Mouse (Mus musculus) midbrain, embryonic 11.5 days (tissue): ENCODE measurements around the gene Hyal1. TPM values are rescaled to one million over a fixed set of nuclear protein-coding genes. Genes with fewer than 3 reads are reported as not detected.
A peak's percentile ranks its signal among the peaks of the same experiment; 100 is the strongest.

ENCODE experiments used
- ATAC-seq: fragments of 200-750 bp; cut with Nextera tagmentation; 2 replicates; pipeline ENCODE4 v1.8.0; 2017; ENCODE audit warnings: moderate TSS enrichment, moderate library complexity; ENCODE audit not compliant: low FRiP score
- DNase-seq: peaks from one replicate; pipeline ENCODE4 v3.0.0; 2015; ENCODE audit warnings: low spot score; ENCODE audit errors: missing footprints
- H3K27ac ChIP-seq: fragments of 300-500 bp; sonication (generic); 2 replicates; pipeline ENCODE4 v1.5.1; 2014; ENCODE audit warnings: low read depth, low read length
- H3K27me3 ChIP-seq: fragments of 300-500 bp; sonication (generic); 2 replicates; pipeline ENCODE4 v1.6.1; 2014; ENCODE audit warnings: mild to moderate bottlenecking, low read length, moderate library complexity, mixed read lengths; ENCODE audit not compliant: control insufficient read depth, insufficient read depth
- H3K36me3 ChIP-seq: fragments of 300-500 bp; sonication (generic); 2 replicates; pipeline ENCODE4 v1.6.1; 2014; ENCODE audit warnings: mild to moderate bottlenecking, low read length, moderate library complexity, mixed read lengths; ENCODE audit not compliant: control insufficient read depth, insufficient read depth
- H3K4me1 ChIP-seq: fragments of 300-500 bp; sonication (generic); 2 replicates; pipeline ENCODE4 v1.6.1; 2014; ENCODE audit warnings: low read length; ENCODE audit not compliant: control insufficient read depth, insufficient read depth
- H3K4me2 ChIP-seq: fragments of 300-500 bp; sonication (generic); 2 replicates; pipeline ENCODE4 v1.6.1; 2014; ENCODE audit warnings: mild to moderate bottlenecking, moderate library complexity
- H3K4me3 ChIP-seq: fragments of 300-500 bp; sonication (generic); 2 replicates; pipeline ENCODE4 v1.5.1; 2014; ENCODE audit warnings: low read depth, low read length
- H3K9ac ChIP-seq: fragments of 300-500 bp; sonication (generic); 2 replicates; pipeline ENCODE4 v1.6.1; 2014; ENCODE audit warnings: low read length
- H3K9me3 ChIP-seq: fragments of 300-500 bp; sonication (generic); 2 replicates; pipeline ENCODE4 v1.6.1; 2016; ENCODE audit warnings: low read length; ENCODE audit not compliant: control insufficient read depth
- WGBS: fragments of 180-500 bp; shearing (Covaris S2); extraction: QIAGEN DNeasy Blood & Tissue Kit; methylation state at CpG from one replicate; pipeline ENCODE4 v1.1.7; 2014; 5-methylcytosine and 5-hydroxymethylcytosine counted together
- polyA plus RNA-seq: library from polyadenylated mRNA; unstranded; fragments of >200 nt; fragmentation: Nextera tagmentation; extraction: Ambion mirVana; gene quantifications from 2 replicates; pipeline ENCODE4 v1.2.1, GENCODE M21; 2014

Hyal1 gene
- polyA plus RNA-seq, 1 experiment from 2014 or later: 4.8 TPM

DNA sequence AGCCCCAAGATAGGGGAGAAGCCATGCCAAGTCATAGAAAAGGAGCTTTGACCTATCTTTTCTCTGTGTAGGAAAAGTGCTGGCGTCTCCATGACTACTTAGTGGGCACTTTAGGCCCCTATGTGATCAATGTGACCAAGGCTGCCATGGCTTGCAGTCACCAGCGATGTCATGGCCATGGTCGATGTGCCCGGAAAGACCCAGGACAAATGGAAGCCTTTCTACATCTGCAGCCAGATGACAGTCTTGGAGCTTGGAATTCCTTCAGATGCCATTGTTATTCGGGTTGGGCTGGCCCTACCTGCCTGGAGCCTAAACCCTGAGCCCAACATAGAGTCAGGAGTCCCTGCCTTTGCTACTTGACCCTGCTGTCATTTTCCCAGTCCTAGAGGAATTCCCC is 9.8 kb downstream of the Hyal1 start:
- Histone ChIP-seq H3K36me3 (peaks cover 7% of the 10 kb centered on the region), H3K27me3 (no peaks in the 10 kb centered on the region), H3K4me2 (no peak overlapping the region), H3K9me3 (no peaks in the 10 kb centered on the region), H3K4me3 (no peak overlapping the region), H3K9ac (no peak overlapping the region), H3K27ac (no peak overlapping the region), H3K4me1 (peaks cover 8% of the 10 kb centered on the region; the same call in 1 of the 2 replicates)
- 91% methylated on average over 5 of the region's 5 CpGs for WGBS
- DNase-seq (no peak), ATAC-seq (no peak)

DNA sequence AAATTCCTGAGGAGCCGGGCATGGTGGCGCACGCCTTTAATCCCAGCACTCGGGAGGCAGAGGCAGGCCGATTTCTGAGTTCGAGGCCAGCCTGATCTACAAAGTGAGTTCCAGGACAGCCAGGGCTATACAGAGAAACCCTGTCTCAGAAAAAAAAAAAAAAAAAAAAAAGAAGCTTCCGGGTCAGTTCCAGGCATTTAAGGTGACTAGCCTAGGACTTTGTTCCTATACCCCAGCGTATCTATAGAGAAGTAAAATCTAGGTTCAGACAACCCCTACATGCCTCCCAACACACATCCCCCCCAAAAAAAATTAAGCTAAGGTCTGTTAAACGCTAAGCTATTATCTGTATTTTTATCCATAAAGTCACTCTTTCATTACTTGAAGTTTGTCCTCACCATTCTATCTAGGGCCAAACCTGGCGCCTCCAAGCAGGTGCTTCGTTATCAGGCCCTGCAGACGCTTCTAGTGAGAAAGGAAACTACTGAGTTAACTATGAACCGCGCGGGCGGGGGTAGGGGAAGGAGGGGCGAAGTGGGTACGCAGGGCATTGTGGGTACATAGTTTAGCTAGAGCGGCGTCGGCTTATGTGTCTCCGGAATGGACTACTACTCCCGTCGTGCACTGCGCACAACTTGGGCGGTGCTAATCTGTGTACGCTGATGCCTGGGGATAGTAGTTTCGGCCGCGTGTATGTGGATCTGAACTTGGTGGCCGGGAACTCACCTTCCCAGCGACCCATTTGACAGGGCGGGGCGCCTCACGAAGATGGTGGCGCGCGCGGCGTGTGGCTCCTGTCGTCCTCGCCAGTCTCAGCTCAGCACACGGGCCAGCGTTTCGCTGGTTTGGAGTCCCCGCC is 10.5 kb downstream of the Hyal1 start, which contains the start of gene Ifrd2:
Gene Ifrd2 (plus strand): TSS at position 669 of the 859 bp plus-strand sequence.
- H3K27me3 ChIP-seq: no peaks in the 10 kb centered on the region

DNA sequence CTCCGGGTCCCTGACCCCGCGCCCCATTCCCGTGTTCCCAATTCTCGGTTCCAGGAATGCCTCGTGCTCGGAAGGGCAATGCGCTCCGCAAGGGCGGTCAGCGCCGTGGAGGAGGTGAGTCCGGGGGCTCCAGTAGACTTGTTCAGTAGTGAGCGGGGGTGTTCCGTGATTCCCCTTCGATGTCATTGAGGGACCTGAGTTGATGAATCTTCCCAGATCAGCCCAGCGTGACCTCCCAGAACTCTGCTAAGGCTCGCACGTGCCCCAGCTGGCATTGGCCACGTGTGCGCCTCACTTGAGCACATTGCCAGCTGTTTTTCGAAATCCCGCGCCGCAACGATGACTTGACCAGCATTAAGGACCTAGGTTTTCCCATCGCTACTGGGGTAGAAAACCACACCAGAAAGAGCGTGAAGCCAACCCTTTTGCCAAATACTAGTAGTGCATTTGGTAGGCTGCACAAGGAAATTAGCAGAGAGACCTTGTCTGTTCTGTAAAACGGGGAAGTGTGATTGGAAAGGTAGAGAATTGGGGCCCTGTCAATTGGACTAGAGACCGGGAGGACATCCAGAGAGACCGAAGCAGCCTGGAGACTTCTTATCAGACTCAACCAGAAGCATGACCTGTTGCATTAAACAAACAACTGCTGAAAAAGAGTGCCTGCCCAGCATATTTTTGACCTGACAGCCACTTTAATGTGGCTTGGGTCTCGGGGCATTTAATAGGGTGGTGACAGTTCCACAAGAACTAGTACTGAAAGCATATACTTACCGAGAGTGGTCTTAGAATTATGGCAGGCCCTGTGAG is 11.3 kb downstream of the Hyal1 start:
- Histone ChIP-seq H3K27ac (no peak overlapping the region; the same call in 1 of the 2 replicates), H3K4me1 (peaks cover 8% of the 10 kb centered on the region; the same call in 1 of the 2 replicates), H3K9ac (peak overlapping the region; percentile 75), H3K36me3 (peaks cover 9% of the 10 kb centered on the region), H3K9me3 (no peaks in the 10 kb centered on the region), H3K4me3 (peak overlapping the region; percentile 72), H3K27me3 (no peaks in the 10 kb centered on the region), H3K4me2 (peak overlapping the region; percentile 63)
- WGBS: 6% methylated on average over 33 of the region's 33 CpGs
- no peak for ATAC-seq
- DNase-seq: no peak

More for the DNA sequence above, 10.5 kb downstream of the Hyal1 start, which contains the start of gene Ifrd2:
- 14% methylated on average over 46 of the region's 46 CpGs for WGBS
- H3K4me2 ChIP-seq: peak within 1 kb of the TSS; percentile 63
- no peak within 1 kb of the TSS; the same call in 1 of the 2 replicates for H3K27ac ChIP-seq
- H3K4me3 ChIP-seq: peak within 1 kb of the TSS; percentile 72
- ATAC-seq (peak; percentile 98), DNase-seq (peak; percentile 99)
- H3K9me3 ChIP-seq: no peaks in the 10 kb centered on the region
- peaks cover 8% of the 10 kb centered on the region; the same call in 1 of the 2 replicates for H3K4me1 ChIP-seq
- peaks cover 9% of the 10 kb centered on the region for H3K36me3 ChIP-seq
- peak within 1 kb of the TSS; percentile 75 for H3K9ac ChIP-seq

DNA sequence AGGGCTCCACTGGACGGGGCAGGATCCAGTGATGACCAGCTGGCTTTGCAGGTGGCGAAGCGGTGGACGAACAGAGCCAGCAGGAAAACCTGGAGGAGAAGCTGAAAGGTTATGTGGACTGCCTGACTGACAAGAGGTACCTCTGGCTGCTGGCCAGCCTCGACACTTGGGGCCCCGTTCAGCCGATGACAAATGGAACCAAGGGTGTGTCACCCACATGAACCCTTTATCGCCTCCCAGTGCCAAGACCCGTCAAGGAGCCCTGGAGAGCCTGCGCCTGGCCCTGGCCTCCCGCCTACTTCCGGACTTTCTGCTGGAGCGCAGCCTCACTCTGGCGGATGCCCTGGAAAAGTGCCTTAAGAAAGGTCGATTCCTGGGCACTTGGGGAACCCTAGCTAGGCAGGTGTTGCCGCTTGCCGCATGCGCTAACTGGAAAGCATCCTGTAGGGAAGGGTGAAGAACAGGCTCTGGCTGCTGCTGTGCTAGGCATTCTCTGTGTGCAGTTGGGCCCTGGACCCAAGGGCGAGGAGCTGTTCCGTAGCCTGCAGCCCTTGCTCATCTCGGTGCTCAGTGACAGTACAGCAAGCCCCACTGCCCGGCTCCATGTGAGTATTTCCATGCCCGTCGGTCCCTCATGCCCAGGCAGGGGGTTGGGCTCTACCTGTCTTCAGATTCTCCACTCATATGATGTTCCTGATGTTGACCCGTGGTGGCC is 13.5 kb downstream of the Hyal1 start:
- ATAC-seq: no peak
- H3K4me3 ChIP-seq: no peak overlapping the region
- no peaks in the 10 kb centered on the region for H3K9me3 ChIP-seq
- no peak overlapping the region for H3K9ac ChIP-seq
- H3K4me2 ChIP-seq: no peak overlapping the region
- no peaks in the 10 kb centered on the region for H3K27me3 ChIP-seq
- peaks cover 14% of the 10 kb centered on the region for H3K36me3 ChIP-seq
- H3K4me1 ChIP-seq: peaks cover 8% of the 10 kb centered on the region; the same call in 1 of the 2 replicates
- no peak for DNase-seq
- no peak overlapping the region for H3K27ac ChIP-seq
- 94% methylated on average over 25 of the region's 25 CpGs for WGBS

DNA sequence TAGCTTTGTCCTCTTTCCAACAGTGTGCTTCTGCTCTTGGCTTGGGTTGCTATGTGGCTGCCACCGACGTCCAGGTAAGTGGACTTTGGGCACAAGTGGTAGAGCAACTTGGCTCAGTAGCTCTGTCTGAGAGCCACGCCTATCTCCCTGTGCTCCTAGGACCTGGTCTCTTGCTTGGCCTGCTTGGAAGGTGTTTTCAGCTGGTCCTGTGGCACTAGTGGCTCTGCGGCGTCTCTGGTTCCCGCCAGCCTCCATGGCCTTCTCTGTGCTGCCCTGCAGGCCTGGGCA is 14.0 kb downstream of the Hyal1 start:
- no peaks in the 10 kb centered on the region for H3K9me3 ChIP-seq
- no peak overlapping the region for H3K4me2 ChIP-seq
- no peak for ATAC-seq
- H3K27ac ChIP-seq: no peak overlapping the region
- H3K9ac ChIP-seq: no peak overlapping the region
- 92% methylated on average over 6 of the region's 6 CpGs for WGBS
- peaks cover 8% of the 10 kb centered on the region; the same call in 1 of the 2 replicates for H3K4me1 ChIP-seq
- no peak for DNase-seq
- H3K27me3 ChIP-seq: no peaks in the 10 kb centered on the region
- H3K36me3 ChIP-seq: peaks cover 14% of the 10 kb centered on the region
- H3K4me3 ChIP-seq: no peak overlapping the region

DNA sequence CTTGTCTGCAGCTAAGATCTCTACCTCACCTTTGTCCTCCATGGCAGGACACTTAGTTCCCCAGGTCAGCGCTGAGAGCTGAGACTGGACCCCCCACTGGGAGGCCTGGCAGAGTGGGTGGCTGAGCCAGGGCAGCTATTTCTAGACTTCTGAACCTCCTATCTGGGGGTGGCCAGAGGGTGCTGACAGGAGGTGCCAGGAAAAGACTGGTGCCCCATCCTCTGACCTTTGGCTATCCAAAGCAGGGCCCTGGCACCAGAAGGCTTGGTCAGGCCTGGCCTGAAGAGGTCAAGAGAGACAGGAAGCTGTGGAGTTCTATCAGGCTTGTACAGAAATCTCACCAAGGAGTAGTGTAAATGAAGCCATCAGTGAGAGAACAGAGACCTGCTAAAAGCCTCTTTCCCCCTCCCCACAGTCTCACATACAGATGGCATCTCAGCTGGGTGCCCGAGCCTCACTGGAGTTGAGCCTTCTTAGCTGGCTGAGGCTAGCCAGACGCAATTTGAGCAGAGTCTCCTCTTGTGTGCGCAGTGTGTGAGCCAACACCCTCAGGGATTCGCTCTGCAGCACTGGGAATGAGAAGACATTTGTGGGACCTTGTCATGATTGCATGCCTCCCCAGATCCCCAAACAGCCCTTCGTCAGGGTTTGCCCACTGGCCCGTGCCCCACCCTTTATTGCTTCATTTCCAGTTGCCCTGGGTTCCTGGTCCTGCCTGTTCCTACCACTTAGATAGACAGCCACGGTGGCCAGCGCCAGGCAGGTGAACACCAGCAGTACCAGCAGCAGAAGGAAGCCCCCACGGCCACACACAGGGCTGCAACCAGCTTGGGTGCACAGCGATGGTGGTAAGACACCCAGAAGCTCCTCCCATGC is 16.6 kb downstream of the Hyal1 start:
- Histone ChIP-seq H3K4me1 (peaks cover 4% of the 10 kb centered on the region; the same call in 1 of the 2 replicates), H3K4me3 (no peak overlapping the region), H3K9me3 (no peaks in the 10 kb centered on the region), H3K27ac (no peak overlapping the region; the same call in 1 of the 2 replicates), H3K9ac (no peak overlapping the region), H3K4me2 (no peak overlapping the region), H3K27me3 (no peaks in the 10 kb centered on the region), H3K36me3 (peaks cover 14% of the 10 kb centered on the region)
- DNase-seq (no peak), ATAC-seq (no peak)
- WGBS: 83% methylated on average over 11 of the region's 11 CpGs

DNA sequence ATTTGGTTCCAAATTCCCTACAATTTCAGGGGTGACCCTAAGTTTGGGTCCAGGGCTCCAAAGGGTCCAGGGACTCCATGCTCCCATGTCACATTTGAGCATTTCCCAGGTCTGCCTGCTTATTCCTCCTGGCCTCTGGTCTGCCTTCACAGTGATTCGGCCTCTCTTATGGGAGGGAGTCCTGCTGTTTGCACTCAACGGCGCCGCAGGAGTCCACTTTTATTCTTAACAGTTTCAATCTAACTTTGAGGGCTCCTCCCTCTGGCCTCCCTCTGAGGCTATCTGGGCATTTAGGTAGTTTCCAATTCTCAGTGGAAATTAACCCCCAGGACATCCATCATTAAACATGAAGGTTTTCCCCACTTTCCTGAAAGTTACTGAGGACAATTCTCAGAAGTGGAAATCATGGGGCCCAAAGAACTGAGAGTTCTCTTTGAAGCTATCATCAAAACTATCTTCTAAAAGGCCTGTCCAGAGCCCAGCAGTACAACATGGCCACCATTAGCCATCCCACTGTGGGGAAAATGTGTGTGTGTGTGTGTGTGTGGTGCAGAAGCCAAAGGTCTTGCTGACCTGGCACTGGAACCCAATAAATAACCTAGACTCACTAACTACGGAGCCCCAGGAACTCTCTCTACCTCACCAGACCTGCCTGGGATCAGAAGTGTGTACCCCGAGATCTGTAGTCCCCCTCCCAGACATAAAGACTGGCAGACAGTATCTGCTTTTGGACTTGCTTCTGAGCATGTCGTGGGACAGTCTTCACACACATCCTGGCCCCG is 17.7 kb downstream of the Hyal1 start:
- Histone ChIP-seq H3K4me3 (no peak overlapping the region), H3K4me1 (no peaks in the 10 kb centered on the region), H3K9me3 (no peaks in the 10 kb centered on the region), H3K4me2 (no peak overlapping the region), H3K27ac (no peak overlapping the region), H3K27me3 (no peaks in the 10 kb centered on the region), H3K36me3 (peaks cover 14% of the 10 kb centered on the region), H3K9ac (no peak overlapping the region)
- DNase-seq (no peak), ATAC-seq (no peak)
- 78% methylated on average over 8 of the region's 8 CpGs for WGBS
